Mouse (Mus musculus): ENCODE data around the gene Hopx.

DNA sequence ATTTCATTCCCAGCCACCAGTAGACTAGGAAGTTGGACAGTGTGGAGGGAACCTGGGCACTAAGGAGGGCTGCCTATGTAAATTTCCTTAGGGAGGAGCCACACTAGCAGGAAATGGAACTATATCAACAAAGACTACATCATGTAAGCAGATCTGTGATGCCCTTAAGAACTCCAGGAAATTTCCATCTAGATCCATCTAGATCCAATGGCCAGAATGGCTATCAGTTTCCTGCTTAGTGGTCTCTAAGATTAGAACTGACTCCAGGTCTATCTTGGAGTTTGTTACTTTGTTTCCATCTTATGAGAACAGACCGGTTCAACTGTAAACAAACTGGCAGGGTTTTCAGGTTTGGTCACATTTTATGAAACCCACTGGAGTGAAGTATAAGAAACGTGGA, 5.1 kb downstream of the Hopx start:
- no peak for TF ChIP-seq CTCF (IDR thresholded peaks at IDR 0.05; ENCODE audit: borderline replicate concordance, insufficient read depth, low read length)
- TF ChIP-seq POLR2A (IDR thresholded peaks at IDR 0.05; ENCODE audit: low read depth, low read length), result no peak

Data from embryonic fibroblast, embryonic 13.5 days (primary cell).